Mouse (Mus musculus) liver, embryonic 11.5 days (tissue): ENCODE measurements at regions not wholly inside any gene's neighbourhood (a gene's known extent, or its start where the extent isn't known, plus 50 kb on each side); places are given as distances from the start of the nearest gene placed in this dataset.

Experiments used
- ATAC-seq: fragments of 200-750 bp; cut with Nextera tagmentation; replicated peaks from 2 replicates; pipeline ENCODE4 v1.8.0; 2017; ENCODE audit warnings: moderate number of reproducible peaks, mild to moderate bottlenecking, moderate TSS enrichment, moderate library complexity; ENCODE audit not compliant: low FRiP score
- DNase-seq: peaks from one replicate; pipeline ENCODE4 v3.0.0-alpha.2; 2017; ENCODE audit warnings: low spot score
- H3K27ac ChIP-seq: fragments of 300-500 bp; sonication (generic); 2 replicates; pipeline ENCODE4 v1.5.1; 2014; ENCODE audit warnings: mild to moderate bottlenecking, low read depth, low read length, control low read depth
- H3K27me3 ChIP-seq: fragments of 300-500 bp; sonication (generic); replicated peaks from 2 replicates; pipeline ENCODE4 v1.6.1; 2014; ENCODE audit warnings: low read length, mixed read lengths; ENCODE audit not compliant: control insufficient read depth, insufficient read depth
- H3K36me3 ChIP-seq: fragments of 300-500 bp; sonication (generic); 2 replicates; pipeline ENCODE4 v1.6.1; 2014; ENCODE audit warnings: mild to moderate bottlenecking, low read length, moderate library complexity, mixed read lengths; ENCODE audit not compliant: control insufficient read depth, insufficient read depth
- H3K4me1 ChIP-seq: fragments of 300-500 bp; sonication (generic); replicated peaks from 2 replicates; pipeline ENCODE4 v1.6.1; 2014; ENCODE audit warnings: low read length, mixed read lengths; ENCODE audit not compliant: control insufficient read depth, insufficient read depth
- H3K4me2 ChIP-seq: fragments of 300-500 bp; sonication (generic); 2 replicates; pipeline ENCODE4 v1.6.1; 2014; ENCODE audit warnings: mild to moderate bottlenecking, control low read depth, moderate library complexity
- H3K4me3 ChIP-seq: fragments of 300-500 bp; sonication (generic); 2 replicates; pipeline ENCODE4 v1.5.1; 2014; ENCODE audit warnings: low read depth, low read length, control low read depth
- H3K9ac ChIP-seq: fragments of 300-500 bp; sonication (generic); 2 replicates; pipeline ENCODE4 v1.6.1; 2014; ENCODE audit warnings: low read depth, low read length, control low read depth
- H3K9me3 ChIP-seq: fragments of 300-500 bp; sonication (generic); 2 replicates; pipeline ENCODE4 v1.6.1; 2016; ENCODE audit warnings: low read length, inconsistent platforms, mixed read lengths; ENCODE audit not compliant: control insufficient read depth
- WGBS: fragments of 180-500 bp; shearing (Covaris S2); extraction: QIAGEN DNeasy Blood & Tissue Kit; methylation state at CpG from one replicate; pipeline ENCODE4 v1.1.7; 2014; 5-methylcytosine and 5-hydroxymethylcytosine counted together

GRCm38 (mm10) chr3:148052516-148052915, 937.8 kb downstream of the Adgrl2 start:
- H3K36me3 ChIP-seq = no peaks in the 10 kb centered on the region
- no peaks in the 10 kb centered on the region for H3K27me3 ChIP-seq
- DNase-seq (no peak), ATAC-seq (no peak)
- no peak overlapping the region for H3K27ac ChIP-seq
- no peaks in the 10 kb centered on the region for H3K9me3 ChIP-seq
- no peak overlapping the region for H3K4me3 ChIP-seq
- H3K4me2 ChIP-seq = no peak overlapping the region
- no peak overlapping the region for H3K9ac ChIP-seq
- H3K4me1 ChIP-seq = no peaks in the 10 kb centered on the region
- 70% methylated on average over 5 of the region's 5 CpGs for WGBS

GRCm38 (mm10) chr3:148048247-148048646, 942.1 kb downstream of the Adgrl2 start:
- H3K9me3 ChIP-seq = no peaks in the 10 kb centered on the region
- H3K27ac ChIP-seq = no peak overlapping the region
- no peaks in the 10 kb centered on the region for H3K27me3 ChIP-seq
- ATAC-seq = no peak
- WGBS = 61% methylated on average over 2 of the region's 2 CpGs
- no peaks in the 10 kb centered on the region for H3K4me1 ChIP-seq
- DNase-seq = no peak
- H3K36me3 ChIP-seq = no peaks in the 10 kb centered on the region
- no peak overlapping the region for H3K4me3 ChIP-seq
- no peak overlapping the region for H3K4me2 ChIP-seq
- no peak overlapping the region for H3K9ac ChIP-seq

GRCm38 (mm10) chr3:148032532-148032931, 957.8 kb downstream of the Adgrl2 start:
- Histone ChIP-seq H3K27me3 (no peaks in the 10 kb centered on the region), H3K4me1 (no peaks in the 10 kb centered on the region), H3K9ac (no peak overlapping the region), H3K9me3 (no peaks in the 10 kb centered on the region), H3K4me2 (no peak overlapping the region), H3K27ac (no peak overlapping the region), H3K36me3 (no peaks in the 10 kb centered on the region), H3K4me3 (no peak overlapping the region)
- 67% methylated on average over 6 of the region's 6 CpGs for WGBS
- ATAC-seq (no peak), DNase-seq (no peak)

- Histone ChIP-seq H3K27me3 (no peaks in the 10 kb centered on the region), H3K4me2 (no peak overlapping the region), H3K9me3 (no peaks in the 10 kb centered on the region), H3K27ac (no peak overlapping the region), H3K4me1 (no peaks in the 10 kb centered on the region), H3K4me3 (no peak overlapping the region), H3K36me3 (no peaks in the 10 kb centered on the region), H3K9ac (no peak overlapping the region)
- no peak for DNase-seq
- ATAC-seq = no peak
- WGBS = 66% methylated on average over 5 of the region's 5 CpGs
Measured at GRCm38 (mm10) chr3:148005831-148006230, 984.5 kb downstream of the Adgrl2 start.

- no peaks in the 10 kb centered on the region for H3K9me3 ChIP-seq
- no peak overlapping the region for H3K4me3 ChIP-seq
- H3K27me3 ChIP-seq = no peaks in the 10 kb centered on the region
- no peak for DNase-seq
- H3K27ac ChIP-seq = no peak overlapping the region
- no peak for ATAC-seq
- H3K36me3 ChIP-seq = no peaks in the 10 kb centered on the region
- WGBS = 41% methylated on average over 3 of the region's 3 CpGs
- H3K4me2 ChIP-seq = no peak overlapping the region
- H3K9ac ChIP-seq = no peak overlapping the region
- H3K4me1 ChIP-seq = no peaks in the 10 kb centered on the region
Measured at GRCm38 (mm10) chr3:148004006-148004405, 986.3 kb downstream of the Adgrl2 start.

- Histone ChIP-seq H3K27ac (no peak overlapping the region), H3K4me1 (no peaks in the 10 kb centered on the region), H3K9me3 (no peaks in the 10 kb centered on the region), H3K27me3 (no peaks in the 10 kb centered on the region), H3K9ac (no peak overlapping the region), H3K4me3 (no peak overlapping the region), H3K4me2 (no peak overlapping the region), H3K36me3 (no peaks in the 10 kb centered on the region)
- ATAC-seq = no peak
- 61% methylated on average over 15 of the region's 15 CpGs for WGBS
- DNase-seq = no peak
Measured at GRCm38 (mm10) chr3:147999330-147999953, 990.9 kb downstream of the Adgrl2 start.

GRCm38 (mm10) chr3:147991738-147992137, 998.6 kb downstream of the Adgrl2 start:
- Histone ChIP-seq H3K9ac (no peak overlapping the region), H3K36me3 (no peaks in the 10 kb centered on the region), H3K9me3 (no peaks in the 10 kb centered on the region), H3K27ac (no peak overlapping the region), H3K27me3 (no peaks in the 10 kb centered on the region), H3K4me1 (no peaks in the 10 kb centered on the region), H3K4me3 (no peak overlapping the region), H3K4me2 (no peak overlapping the region)
- ATAC-seq (no peak), DNase-seq (no peak)
- 79% methylated on average over 9 of the region's 9 CpGs for WGBS

- H3K27ac ChIP-seq = no peak overlapping the region
- no peak for DNase-seq
- H3K9me3 ChIP-seq = no peaks in the 10 kb centered on the region
- 57% methylated on average over 10 of the region's 10 CpGs for whole genome bisulfite sequencing
- H3K4me1 ChIP-seq = no peaks in the 10 kb centered on the region
- H3K27me3 ChIP-seq = no peaks in the 10 kb centered on the region
- no peak overlapping the region for H3K4me3 ChIP-seq
- H3K9ac ChIP-seq = no peak overlapping the region
- H3K36me3 ChIP-seq = no peaks in the 10 kb centered on the region
- no peak overlapping the region for H3K4me2 ChIP-seq
- ATAC-seq = no peak
Measured at GRCm38 (mm10) chr3:147990831-147991230, 999.5 kb downstream of the Adgrl2 start.

- no peak for DNase-seq
- Histone ChIP-seq H3K27ac (no peak overlapping the region), H3K27me3 (no peaks in the 10 kb centered on the region), H3K36me3 (no peaks in the 10 kb centered on the region), H3K9me3 (no peaks in the 10 kb centered on the region), H3K9ac (no peak overlapping the region), H3K4me1 (no peaks in the 10 kb centered on the region), H3K4me2 (no peak overlapping the region), H3K4me3 (no peak overlapping the region)
- no peak for ATAC-seq
- WGBS = 76% methylated on average over 5 of the region's 5 CpGs
Measured at GRCm38 (mm10) chr3:147982831-147983230, 1007.5 kb downstream of the Adgrl2 start.
